Mouse (Mus musculus) CH12.LX (cell line): ENCODE results near the gene Plekha6. TPM values are rescaled to one million over a fixed set of nuclear protein-coding genes. Genes with fewer than 3 reads are reported as not detected.
A peak's percentile ranks its signal among the peaks of the same experiment; 100 is the strongest.

ENCODE experiments used
- DNase-seq: peaks from one replicate; pipeline ENCODE4 v3.0.0-alpha.2; 2013; ENCODE audit errors: extremely low read depth
- H3K27ac ChIP-seq: 2 replicates; pipeline ENCODE4 v1.5.1; 2012; ENCODE audit warnings: low read depth, mild to moderate bottlenecking, control low read depth, moderate library complexity; ENCODE audit not compliant: insufficient read depth
- H3K27me3 ChIP-seq: replicated peaks from 2 replicates; pipeline ENCODE3; 2012; ENCODE audit warnings: inconsistent platforms
- H3K36me3 ChIP-seq, 2 experiments: replicated peaks in 1 of 2; 2 replicates each; pipeline versions ENCODE3 to v1.6.1; 2012; ENCODE audit warnings: inconsistent platforms in 1 of 2, low read length in 1 of 2, mild to moderate bottlenecking in 1 of 2, mixed read lengths in 1 of 2, moderate library complexity in 1 of 2; ENCODE audit not compliant: control insufficient read depth in 1 of 2, insufficient read depth in 1 of 2
- H3K4me1 ChIP-seq, 2 experiments: 2 replicates each; pipeline ENCODE4 v1.6.1; 2012; ENCODE audit warnings: inconsistent platforms in 1 of 2, moderate library complexity in 1 of 2; ENCODE audit not compliant: insufficient read depth in 2 of 2, control insufficient read depth in 1 of 2
- H3K4me2 ChIP-seq: 2 replicates; pipeline ENCODE4 v1.6.1; 2012; ENCODE audit warnings: low read depth, mild to moderate bottlenecking, control low read depth; ENCODE audit not compliant: poor library complexity, insufficient read depth, severe bottlenecking
- H3K4me3 ChIP-seq, 3 experiments: fragments of 150-350 bp in 1 of 3; sonication (generic) in 1 of 3; replicated peaks in 1 of 3; 2 replicates each; pipeline versions ENCODE3 to v1.5.1; 2011 to 2012; ENCODE audit warnings: low read depth in 2 of 3, low read length in 2 of 3, mild to moderate bottlenecking in 2 of 3, moderate library complexity in 2 of 3, control low read depth in 1 of 3, improper control_type of control experiment in 1 of 3, inconsistent platforms in 1 of 3, mixed read lengths in 1 of 3; ENCODE audit not compliant: poor library complexity in 1 of 3
- H3K79me2 ChIP-seq: replicated peaks from 2 replicates; pipeline ENCODE4 v1.6.1; 2012; ENCODE audit warnings: mild to moderate bottlenecking, moderate library complexity; ENCODE audit not compliant: control insufficient read depth, poor library complexity, insufficient read depth, severe bottlenecking; ENCODE audit errors: extremely low read depth
- H3K9ac ChIP-seq: 2 replicates; pipeline ENCODE4 v1.6.1; 2012; ENCODE audit warnings: low read depth, mild to moderate bottlenecking, control low read depth, moderate library complexity; ENCODE audit not compliant: insufficient read depth
- H3K9me3 ChIP-seq: replicated peaks from 2 replicates; pipeline ENCODE3; 2012; ENCODE audit warnings: low read length, inconsistent platforms, mixed read lengths
- CHD2 ChIP-seq: IDR thresholded peaks from 2 replicates; pipeline ENCODE4 v1.6.1; 2011; ENCODE audit warnings: low read length, improper control_type of control experiment
- CTCF ChIP-seq, 2 experiments: IDR thresholded peaks in 1 of 2; conservative IDR thresholded peaks in 1 of 2; 2 replicates each; pipeline ENCODE4 v1.5.1; 2011 to 2012; ENCODE audit warnings: low read depth in 2 of 2, low read length in 2 of 2, improper control_type of control experiment in 1 of 2, inconsistent platforms in 1 of 2, mild to moderate bottlenecking in 1 of 2, moderate library complexity in 1 of 2
- E2F4 ChIP-seq: IDR thresholded peaks from 2 replicates; pipeline ENCODE4 v1.6.1; 2011; ENCODE audit warnings: low read depth, low read length, improper control_type of control experiment; ENCODE audit not compliant: insufficient replicate concordance
- KAT2A ChIP-seq: IDR thresholded peaks from 2 replicates; pipeline ENCODE4 v1.6.1; 2012; ENCODE audit warnings: low read length, improper control_type of control experiment, inconsistent platforms; ENCODE audit not compliant: insufficient replicate concordance
- MAX ChIP-seq: IDR thresholded peaks from 2 replicates; pipeline ENCODE4 v1.6.1; 2011; ENCODE audit warnings: low read length, improper control_type of control experiment
- MXI1 ChIP-seq: IDR thresholded peaks from 2 replicates; pipeline ENCODE4 v1.6.1; 2011; ENCODE audit warnings: mild to moderate bottlenecking, low read depth, low read length, improper control_type of control experiment
- MYC ChIP-seq: IDR thresholded peaks from 2 replicates; pipeline ENCODE4 v1.6.1; 2011; ENCODE audit warnings: low read depth, mild to moderate bottlenecking, improper control_type of control experiment, low read length
- NRF1 ChIP-seq: IDR thresholded peaks from 2 replicates; pipeline ENCODE4 v1.6.1; 2014; ENCODE audit warnings: low read depth, mild to moderate bottlenecking, inconsistent platforms, low read length, improper control_type of control experiment, moderate library complexity
- POLR2A ChIP-seq: IDR thresholded peaks from 2 replicates; pipeline ENCODE4 v1.6.1; 2011; ENCODE audit warnings: low read depth, mild to moderate bottlenecking, improper control_type of control experiment, low read length
- RAD21 ChIP-seq: IDR thresholded peaks from 2 replicates; pipeline ENCODE4 v1.6.1; 2011; ENCODE audit warnings: low read depth, mild to moderate bottlenecking, low read length, improper control_type of control experiment, moderate library complexity
- RCOR1 ChIP-seq: conservative IDR thresholded peaks from 2 replicates; pipeline ENCODE4 v1.6.1; 2012; ENCODE audit warnings: low read depth, mild to moderate bottlenecking, inconsistent platforms, low read length, improper control_type of control experiment
- SMC3 ChIP-seq: IDR thresholded peaks from 2 replicates; pipeline ENCODE4 v1.6.1; 2011; ENCODE audit warnings: low read depth, low read length, improper control_type of control experiment
- USF1 ChIP-seq: IDR thresholded peaks from 2 replicates; pipeline ENCODE4 v1.6.1; 2014; ENCODE audit warnings: low read depth, mild to moderate bottlenecking, inconsistent platforms, low read length, improper control_type of control experiment
- USF2 ChIP-seq: conservative IDR thresholded peaks from 2 replicates; pipeline ENCODE4 v1.6.1; 2011; ENCODE audit warnings: low read depth, low read length, improper control_type of control experiment
- ZMIZ1 ChIP-seq: IDR thresholded peaks from 2 replicates; pipeline ENCODE4 v1.6.1; 2012; ENCODE audit warnings: low read depth, mild to moderate bottlenecking, inconsistent platforms, low read length, improper control_type of control experiment
- dilution Hi-C: fragments of 300-500 bp; cut with MboI; formaldehyde crosslinking; loops from 2 replicates; pipeline ENCODE4 v1.14.3; 2020; ENCODE audit warnings: low sequenced_read_pairs; ENCODE audit not compliant: extremely low pct_unique_long_range_greater_than_20kb, extremely low pct_ligation_motif_present
- in situ Hi-C: fragments of 300-500 bp; cut with MboI; formaldehyde crosslinking; loops from 3 replicates; pipeline ENCODE4 v1.14.3; 2019; ENCODE audit warnings: low sequenced_read_pairs, low pct_ligation_motif_present, low pct_unique_long_range_greater_than_20kb, mixed read lengths
- polyA plus RNA-seq: library from polyadenylated mRNA; unstranded; fragments of >175 nt; gene quantifications from 2 replicates; pipeline ENCODE4 v1.2.1, GENCODE M21; 2012; ENCODE audit warnings: low read depth; ENCODE audit not compliant: insufficient read length
- total RNA-seq, 2 experiments: library from RNA; depleted of rRNA; stranded (reverse); fragments of 300-350 nt in 1 of 2; fragments of >200 nt in 1 of 2; gene quantifications; 2 replicates each; pipeline ENCODE4 v1.2.3; 2012 to 2014

Gene Plekha6
- total and polyA plus RNA-seq, 3 experiments: 0.07 TPM; not detected in 2

DNA sequence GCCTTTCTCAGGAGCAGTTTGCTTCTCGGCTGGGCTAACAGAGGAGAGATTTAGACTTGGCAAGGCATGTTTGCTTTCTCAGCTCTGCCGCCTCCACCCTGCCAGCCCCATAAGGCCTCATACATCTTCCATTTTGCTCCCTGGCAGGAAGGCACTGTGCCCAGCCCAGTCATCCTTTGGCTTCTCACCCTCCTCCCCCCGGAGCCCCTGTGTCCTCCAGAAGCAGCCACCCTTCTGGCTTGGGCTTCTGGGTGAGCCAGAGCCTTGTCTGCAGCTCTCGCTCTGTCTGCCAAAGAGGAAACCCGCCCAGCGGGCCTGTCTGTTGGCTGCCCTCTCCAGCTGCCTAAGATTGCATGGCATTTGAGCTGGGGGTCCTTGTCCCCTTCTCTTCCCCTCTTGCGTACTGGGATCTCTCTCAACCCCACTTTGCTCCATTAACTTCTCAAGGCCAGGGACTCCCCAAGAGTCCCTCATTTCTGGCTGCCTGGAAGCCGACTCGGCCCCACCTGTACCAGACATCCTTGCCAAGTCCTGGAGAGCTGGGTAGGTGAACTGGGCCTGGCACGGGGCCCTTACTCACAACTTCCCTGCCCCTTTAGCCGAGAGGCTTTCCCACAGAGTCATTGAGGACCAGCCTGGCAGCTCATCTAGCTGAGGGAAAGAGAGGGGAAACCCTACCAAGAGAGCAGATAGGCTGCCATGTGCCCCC lies 14.9 kb downstream of the Plekha6 start:
- dilution Hi-C loops: no loop called here
- TF ChIP-seq ZMIZ1 (no peak), MXI1 (no peak)
- H3K27me3 ChIP-seq: peaks cover 93% of the 10 kb centered on the region

DNA sequence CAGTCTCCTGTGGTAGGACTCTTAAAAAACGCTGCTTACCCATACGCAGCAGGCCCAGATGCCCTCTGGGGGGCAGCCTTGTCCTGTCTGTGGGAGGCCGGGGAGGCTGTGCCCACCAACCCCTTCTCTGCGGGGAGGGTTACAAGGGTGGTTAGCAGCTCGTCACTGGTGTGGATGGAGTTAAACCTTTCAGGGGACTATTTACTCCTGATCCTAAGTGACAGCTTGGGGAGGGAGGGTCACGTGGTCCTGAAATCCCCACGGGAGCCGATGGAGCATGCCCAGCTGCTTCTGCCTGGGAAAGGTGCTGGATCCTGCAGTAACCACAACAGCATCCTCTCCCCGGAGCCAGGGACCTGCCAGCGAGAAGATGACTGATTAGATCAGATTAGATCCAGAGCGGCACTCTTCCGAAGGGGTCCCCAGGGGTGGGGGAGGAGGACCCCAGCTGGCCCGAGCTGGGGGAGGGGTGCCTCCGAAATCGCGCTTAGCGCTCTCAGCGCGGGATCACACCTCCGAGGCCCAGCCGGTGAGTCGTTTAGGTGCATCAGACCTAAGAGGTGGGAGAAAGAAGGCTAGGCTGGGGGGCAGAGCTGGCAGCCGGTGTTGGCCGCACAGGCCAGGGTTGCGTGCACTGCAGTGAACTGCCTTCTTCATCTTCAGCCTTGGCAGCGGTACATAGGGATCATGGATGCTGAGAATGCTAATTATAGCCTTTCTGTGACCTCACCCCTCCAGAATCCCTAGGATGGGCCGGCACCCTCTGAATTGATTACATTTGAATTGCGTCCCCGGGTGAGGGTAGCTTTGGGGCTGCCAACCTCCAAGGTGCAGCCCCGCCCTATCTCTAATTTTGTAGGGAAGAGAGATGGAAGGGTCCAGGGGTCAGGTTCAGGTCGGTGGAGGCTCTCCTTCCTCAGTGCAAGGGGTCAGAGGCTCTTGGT lies 17.3 kb downstream of the Plekha6 start:
- no peaks in the 10 kb centered on the region for H3K36me3 ChIP-seq
- H3K4me2 ChIP-seq: no peak overlapping the region
- H3K9ac ChIP-seq: no peak overlapping the region
- no peak overlapping the region for H3K27ac ChIP-seq
- TF ChIP-seq E2F4 (no peak), CTCF (conservative IDR thresholded peaks at IDR 0.05 in 1 of 2, IDR thresholded peaks at IDR 0.05 in 1 of 2; ENCODE audit: low read depth in 2 of 2, low read length in 2 of 2) (peak in 1 of 2 experiments; percentile 81; a peak in 2 of 4 replicates), POLR2A (no peak), SMC3 (peak; percentile 70), USF1 (peak; percentile 59), USF2 (peak; percentile 42; the same call in 1 of the 2 replicates), MAX (peak; percentile 42; the same call in 1 of the 2 replicates), RCOR1 (no peak), MYC (no peak), CHD2 (peak; percentile 23; the same call in 1 of the 2 replicates), NRF1 (peak; percentile 47; the same call in 1 of the 2 replicates), KAT2A (no peak), RAD21 (peak; percentile 79)
- in situ Hi-C loops (loop anchor here (25.0 kb wide), 1 partner anchor 431 kb away; the partner anchor contains the start of gene Snrpe), dilution Hi-C loops (no loop called here)
- no peak overlapping the region for H3K4me3 ChIP-seq
- no peaks in the 10 kb centered on the region for H3K79me2 ChIP-seq
- no peaks in the 10 kb centered on the region for H3K9me3 ChIP-seq
- peak; percentile 25 for DNase-seq
- peaks cover 85% of the 10 kb centered on the region for H3K27me3 ChIP-seq
- no peaks in the 10 kb centered on the region for H3K4me1 ChIP-seq

More for the DNA sequence above, 14.9 kb downstream of the Plekha6 start:
- Histone ChIP-seq H3K4me3 (no peak overlapping the region), H3K36me3 (no peaks in the 10 kb centered on the region), H3K4me1 (no peaks in the 10 kb centered on the region), H3K4me2 (no peak overlapping the region), H3K27ac (no peak overlapping the region), H3K79me2 (no peaks in the 10 kb centered on the region), H3K9me3 (peaks cover 2% of the 10 kb centered on the region), H3K9ac (no peak overlapping the region)
- no peak for DNase-seq
- in situ Hi-C loops: loop anchor here (5.0 to 25.0 kb wide), 2 partner anchors 123 to 433 kb away; partner anchors contain the start of gene Snrpe
